Mouse (Mus musculus) midbrain, embryonic 10.5 days (tissue): ENCODE measurements around the gene 2410131K14Rik. TPM values are rescaled to one million over a fixed set of nuclear protein-coding genes. Genes with fewer than 3 reads are reported as not detected.

ENCODE experiments used
- DNase-seq: peaks from one replicate; pipeline ENCODE4 v3.0.0-alpha.2; 2017; ENCODE audit warnings: low spot score
- H3K27ac ChIP-seq: fragments of 300-500 bp; sonication (generic); replicated peaks from 2 replicates; pipeline ENCODE4 v1.5.1; 2016; ENCODE audit warnings: mild to moderate bottlenecking
- H3K27me3 ChIP-seq: fragments of 300-500 bp; sonication (generic); 2 replicates; pipeline ENCODE4 v1.6.1; 2016; ENCODE audit warnings: low read depth, mild to moderate bottlenecking; ENCODE audit not compliant: poor library complexity, severe bottlenecking
- H3K36me3 ChIP-seq: fragments of 300-500 bp; sonication (generic); 2 replicates; pipeline ENCODE4 v1.6.1; 2016; ENCODE audit warnings: mild to moderate bottlenecking, moderate library complexity
- H3K4me1 ChIP-seq: fragments of 300-500 bp; sonication (generic); 2 replicates; pipeline ENCODE4 v1.6.1; 2016
- H3K4me3 ChIP-seq: fragments of 300-500 bp; sonication (generic); 2 replicates; pipeline ENCODE4 v1.5.1; 2016; ENCODE audit warnings: mild to moderate bottlenecking, moderate library complexity
- H3K9me3 ChIP-seq: fragments of 300-500 bp; sonication (generic); replicated peaks from 2 replicates; pipeline ENCODE4 v1.6.1; 2016; ENCODE audit warnings: mild to moderate bottlenecking
- WGBS: fragments of 180-500 bp; shearing (Covaris S2); methylation state at CpG from one replicate; pipeline ENCODE4 v1.1.7; 2016; 5-methylcytosine and 5-hydroxymethylcytosine counted together
- polyA plus RNA-seq: library from polyadenylated mRNA; unstranded; fragments of >200 nt; fragmentation: Nextera tagmentation; extraction: Ambion mirVana; gene quantifications from 2 replicates; pipeline ENCODE4 v1.2.1, GENCODE M21; 2016

2410131K14Rik gene
- polyA plus RNA-seq, 1 experiment from 2014 or later = 11.3 TPM

DNA sequence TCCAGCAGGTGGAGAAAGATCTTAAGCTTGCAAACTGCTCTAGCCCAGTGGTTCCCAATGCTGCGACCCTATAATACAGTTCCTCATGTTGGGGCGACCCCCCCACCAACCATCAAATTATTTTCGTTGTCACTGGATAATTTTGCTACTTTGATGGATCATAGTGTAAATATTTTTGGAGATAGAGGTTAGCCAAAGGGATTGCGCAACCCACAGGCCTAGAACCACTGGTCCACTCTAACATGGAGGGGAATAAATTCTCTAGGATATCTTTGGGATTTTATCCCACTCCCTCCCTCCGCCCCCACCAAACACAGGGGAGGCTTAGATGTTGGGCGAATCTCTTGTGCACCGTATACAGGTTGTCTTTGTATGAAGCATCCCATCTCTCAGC lies 49.8 kb downstream of the 2410131K14Rik start:
- no peaks in the 10 kb centered on the region for H3K9me3 ChIP-seq
- H3K4me1 ChIP-seq = peaks cover 29% of the 10 kb centered on the region
- WGBS = 86% methylated on average over 7 of the region's 7 CpGs
- H3K27me3 ChIP-seq = peaks cover 10% of the 10 kb centered on the region
- H3K36me3 ChIP-seq = no peaks in the 10 kb centered on the region
- 0 out of 2 replicates have a peak overlapping the region, but pooled peaks have one; percentile 33 for H3K27ac ChIP-seq
- DNase-seq = no peak
- no peak overlapping the region for H3K4me3 ChIP-seq

DNA sequence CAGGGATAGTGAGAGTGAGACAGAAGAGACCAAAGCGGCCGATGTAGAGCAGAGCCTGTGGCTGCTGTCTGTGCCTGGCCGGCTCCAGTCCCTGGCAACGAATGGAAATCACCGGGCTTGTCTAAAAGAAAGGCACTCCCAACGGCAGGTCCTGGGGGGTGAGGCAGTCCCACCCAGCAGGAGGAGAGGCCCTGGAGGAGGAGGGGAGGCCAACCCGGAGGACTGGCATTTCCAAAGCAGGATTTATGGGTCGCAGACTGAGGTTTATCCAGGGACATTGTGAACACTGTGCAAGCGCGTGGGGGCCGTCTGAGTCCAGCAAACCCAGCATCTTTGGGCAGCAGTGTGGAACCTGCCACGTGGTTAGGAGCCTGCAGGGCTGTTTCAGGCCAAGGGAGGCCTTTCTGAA lies 52.3 kb downstream of the 2410131K14Rik start:
- H3K27me3 ChIP-seq = peaks cover 10% of the 10 kb centered on the region
- H3K4me3 ChIP-seq = no peak overlapping the region
- WGBS = 30% methylated on average over 12 of the region's 12 CpGs
- no peaks in the 10 kb centered on the region for H3K9me3 ChIP-seq
- H3K4me1 ChIP-seq = peaks cover 29% of the 10 kb centered on the region
- no peak for DNase-seq
- peak overlapping the region; percentile 52; the same call in 1 of the 2 replicates for H3K27ac ChIP-seq
- no peaks in the 10 kb centered on the region for H3K36me3 ChIP-seq

DNA sequence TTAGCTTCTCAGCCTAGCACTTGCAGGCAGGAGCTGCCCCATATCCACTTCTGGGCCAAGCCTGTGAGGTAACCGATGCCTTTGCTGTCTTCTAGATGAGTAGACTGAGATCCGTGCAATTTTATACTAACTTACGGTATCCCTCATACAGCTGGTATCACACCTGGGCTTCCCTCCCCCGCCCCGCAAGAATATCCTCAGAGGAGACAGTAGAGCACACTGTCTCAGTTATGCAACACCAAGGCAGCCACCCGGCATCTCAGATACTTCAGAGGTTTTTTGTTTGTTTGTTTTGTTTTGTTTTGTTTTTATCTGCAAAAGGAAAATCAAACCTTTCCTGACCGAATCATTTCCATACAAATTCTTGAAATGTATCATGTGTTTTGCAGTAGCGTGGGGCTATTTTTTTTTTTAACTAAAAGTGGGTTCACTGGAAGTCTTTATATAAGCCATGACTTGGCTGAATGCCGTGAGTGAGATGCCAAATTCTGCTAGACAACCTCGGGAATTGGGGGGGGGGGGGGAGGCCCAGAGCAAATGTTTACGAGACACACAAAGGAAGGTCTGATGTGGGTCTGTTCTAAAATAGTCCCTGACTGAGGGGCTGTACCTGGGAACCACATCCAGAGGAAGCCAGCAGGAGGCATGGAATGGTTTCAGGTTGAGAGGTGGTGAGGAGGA lies 54.8 kb downstream of the 2410131K14Rik start:
- H3K27me3 ChIP-seq = peaks cover 10% of the 10 kb centered on the region
- no peaks in the 10 kb centered on the region for H3K9me3 ChIP-seq
- H3K27ac ChIP-seq = no peak overlapping the region
- no peaks in the 10 kb centered on the region for H3K36me3 ChIP-seq
- DNase-seq = no peak
- WGBS = 90% methylated on average over 11 of the region's 11 CpGs
- H3K4me1 ChIP-seq = peaks cover 21% of the 10 kb centered on the region
- H3K4me3 ChIP-seq = no peak overlapping the region

DNA sequence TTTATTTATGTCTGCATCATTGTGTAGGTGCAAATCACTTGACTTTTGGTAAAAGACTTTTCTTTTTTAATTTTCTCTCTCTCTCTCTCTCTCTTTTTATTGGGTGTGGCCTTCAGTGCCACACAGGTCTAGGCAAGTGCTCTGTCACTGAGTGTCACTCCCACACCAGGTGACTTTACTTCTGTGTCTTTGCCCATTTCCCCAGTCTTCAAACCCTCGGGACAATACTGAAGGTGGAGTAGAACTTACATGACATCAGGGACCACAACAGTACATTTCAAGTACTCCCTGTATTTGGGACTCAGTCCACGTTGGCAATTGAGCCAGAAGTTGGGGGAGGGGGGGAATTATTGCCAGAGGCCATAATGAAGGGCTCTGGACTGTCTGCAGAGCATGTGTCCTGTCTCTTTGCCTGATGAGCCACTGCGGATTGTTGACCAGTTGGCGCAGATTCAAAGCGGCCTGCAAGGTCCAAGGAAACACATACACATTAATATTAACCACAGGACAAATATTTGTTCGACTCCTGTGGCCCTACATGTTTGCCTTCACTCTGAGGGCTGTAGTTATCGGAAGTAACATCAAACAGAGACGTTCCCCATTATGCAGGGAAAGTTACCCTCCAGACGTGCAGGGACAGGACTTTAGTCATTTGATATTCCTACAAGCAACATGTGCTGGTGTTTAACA lies 57.6 kb downstream of the 2410131K14Rik start:
- Histone ChIP-seq H3K27ac (no peak overlapping the region), H3K4me1 (peaks cover 8% of the 10 kb centered on the region), H3K9me3 (no peaks in the 10 kb centered on the region), H3K4me3 (no peak overlapping the region), H3K36me3 (no peaks in the 10 kb centered on the region), H3K27me3 (peaks cover 8% of the 10 kb centered on the region; the same call in 1 of the 2 replicates)
- 80% methylated on average over 9 of the region's 9 CpGs for WGBS
- DNase-seq = no peak

DNA sequence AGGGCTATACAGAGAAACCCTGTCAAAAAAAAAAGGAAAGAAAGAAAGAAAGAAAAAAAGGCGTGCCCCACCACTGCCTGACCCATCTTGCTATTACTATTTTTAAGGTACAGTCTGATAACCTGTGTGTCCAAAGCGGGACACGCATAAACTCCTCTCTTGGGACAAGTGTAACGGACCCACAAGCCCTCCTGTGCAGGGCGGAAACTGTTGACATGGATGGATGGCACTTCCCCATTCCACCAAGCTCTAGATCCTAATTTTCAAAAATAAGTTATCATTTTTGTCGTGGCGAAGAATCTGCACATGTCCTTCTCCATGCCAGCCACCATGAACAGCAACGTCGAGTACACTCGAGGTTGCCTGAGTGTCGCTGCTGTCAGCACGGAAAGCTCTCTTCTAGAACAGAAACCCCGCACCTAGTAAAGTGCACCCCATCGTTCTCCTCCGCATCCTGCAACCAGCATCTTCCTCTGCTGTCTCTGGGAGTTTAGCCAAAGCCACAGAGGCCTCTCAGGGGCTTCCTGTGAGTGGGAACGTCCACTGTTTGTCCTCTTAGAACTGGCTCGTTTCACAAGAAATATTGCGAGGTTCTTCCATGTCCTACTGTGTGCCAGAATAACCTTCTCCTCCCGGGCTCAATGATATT lies 60.1 kb downstream of the 2410131K14Rik start:
- no peaks in the 10 kb centered on the region for H3K36me3 ChIP-seq
- H3K4me3 ChIP-seq = no peak overlapping the region
- no peaks in the 10 kb centered on the region for H3K9me3 ChIP-seq
- H3K4me1 ChIP-seq = no peaks in the 10 kb centered on the region
- 90% methylated on average over 19 of the region's 19 CpGs for WGBS
- no peak overlapping the region for H3K27ac ChIP-seq
- no peaks in the 10 kb centered on the region for H3K27me3 ChIP-seq
- DNase-seq = no peak

DNA sequence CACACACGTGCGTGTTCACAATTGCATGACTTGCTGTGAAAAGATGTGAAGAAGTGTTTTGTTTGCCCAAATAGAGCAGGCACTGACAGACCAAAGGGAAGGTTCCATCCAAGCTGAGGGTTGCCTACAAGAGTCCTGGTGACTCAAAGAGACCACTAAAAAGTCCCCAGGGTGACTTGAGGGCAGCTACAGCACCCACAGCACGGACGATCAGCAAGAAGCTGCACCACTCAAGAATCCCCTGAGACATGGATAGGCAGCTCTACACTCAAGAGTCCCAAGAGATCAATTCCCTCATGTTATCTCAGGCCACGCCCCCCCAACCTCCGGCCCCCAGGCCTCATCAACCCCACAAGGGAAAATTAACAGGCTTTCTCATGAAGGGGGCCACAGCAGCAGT lies 65.4 kb downstream of the 2410131K14Rik start:
- DNase-seq = no peak
- no peak overlapping the region for H3K27ac ChIP-seq
- WGBS = 86% methylated on average over 6 of the region's 6 CpGs
- no peak overlapping the region for H3K4me3 ChIP-seq
- no peaks in the 10 kb centered on the region for H3K27me3 ChIP-seq
- no peaks in the 10 kb centered on the region for H3K36me3 ChIP-seq
- no peaks in the 10 kb centered on the region for H3K9me3 ChIP-seq
- H3K4me1 ChIP-seq = no peaks in the 10 kb centered on the region

DNA sequence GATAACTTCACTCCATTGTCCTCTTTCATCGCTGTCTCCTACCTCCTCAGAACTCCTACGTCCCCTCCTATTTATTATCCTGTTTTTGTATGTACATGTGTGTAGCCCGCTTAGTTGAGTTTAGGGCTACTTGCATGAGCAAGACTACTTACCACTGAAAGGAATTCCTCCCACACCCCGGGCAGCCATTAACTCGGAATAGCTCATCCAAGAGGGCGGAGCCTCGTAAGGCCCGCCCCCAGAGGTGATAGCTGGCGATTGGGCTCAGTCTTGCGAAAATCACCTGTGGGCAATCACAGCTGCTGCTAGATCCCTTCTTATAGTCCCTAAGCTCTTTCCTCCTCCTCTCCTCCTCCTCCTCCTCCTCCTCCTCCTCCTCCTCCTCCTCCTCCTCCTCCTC lies 66.2 kb downstream of the 2410131K14Rik start:
- no peaks in the 10 kb centered on the region for H3K36me3 ChIP-seq
- no peak overlapping the region for H3K4me3 ChIP-seq
- H3K4me1 ChIP-seq = peaks cover 1% of the 10 kb centered on the region; the same call in 1 of the 2 replicates
- no peaks in the 10 kb centered on the region for H3K27me3 ChIP-seq
- WGBS = 63% methylated on average over 10 of the region's 10 CpGs
- H3K27ac ChIP-seq = no peak overlapping the region
- DNase-seq = no peak
- H3K9me3 ChIP-seq = no peaks in the 10 kb centered on the region

DNA sequence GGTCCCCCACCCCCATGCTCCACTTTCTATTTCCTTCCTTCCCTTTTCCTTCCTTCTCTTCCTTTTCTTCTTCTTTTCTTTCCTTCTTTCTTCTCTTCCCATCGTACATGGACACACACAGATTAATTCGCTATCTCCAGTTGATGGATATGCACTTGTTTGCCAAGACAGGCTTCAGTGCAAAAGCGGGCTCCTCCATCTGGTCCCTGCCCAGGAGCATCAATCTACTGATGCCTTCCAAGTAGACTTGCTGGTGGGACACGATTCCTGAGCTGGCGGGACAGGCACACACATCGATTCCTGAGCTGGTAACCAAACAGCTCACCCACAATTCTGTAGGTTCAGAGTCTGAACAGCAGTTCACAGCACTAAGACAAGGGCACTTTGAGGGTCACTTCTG lies 68.7 kb downstream of the 2410131K14Rik start:
- 92% methylated on average over 6 of the region's 6 CpGs for WGBS
- DNase-seq = no peak
- no peak overlapping the region for H3K4me3 ChIP-seq
- peaks cover 13% of the 10 kb centered on the region for H3K4me1 ChIP-seq
- H3K36me3 ChIP-seq = no peaks in the 10 kb centered on the region
- peaks cover 19% of the 10 kb centered on the region for H3K27me3 ChIP-seq
- no peaks in the 10 kb centered on the region for H3K9me3 ChIP-seq
- H3K27ac ChIP-seq = no peak overlapping the region

Other genes starting within 250 kb of the 2410131K14Rik start
- gene Tesc, start 217.5 kb upstream of the 2410131K14Rik start, polyA plus RNA-seq = 0.82 and 0.90 TPM in 2 replicates
- gene Fbxw8, start 89.8 kb upstream of the 2410131K14Rik start, polyA plus RNA-seq = 31.7 and 32.2 TPM in 2 replicates
- gene Hrk, start 80.6 kb upstream of the 2410131K14Rik start, polyA plus RNA-seq = 0.06 and 0.10 TPM in 2 replicates
- 5.0 and 7.2 TPM in 2 replicates for gene Rnft2, start 111 bp upstream of the 2410131K14Rik start, polyA plus RNA-seq